Mouse (Mus musculus) limb, embryonic 10.5 days (tissue): ENCODE results near the gene Rxylt1. TPM values are rescaled to one million over a fixed set of nuclear protein-coding genes. Genes with fewer than 3 reads are reported as not detected.

Experiments
- DNase-seq: peaks from one replicate; pipeline ENCODE4 v3.0.0-alpha.2; 2017; ENCODE audit warnings: low spot score
- H3K27ac ChIP-seq: fragments of 300-500 bp; sonication (generic); 2 replicates; pipeline ENCODE4 v1.5.1; 2016; ENCODE audit warnings: mild to moderate bottlenecking
- H3K27me3 ChIP-seq: fragments of 300-500 bp; sonication (generic); 2 replicates; pipeline ENCODE4 v1.6.1; 2016; ENCODE audit warnings: low read depth, mild to moderate bottlenecking; ENCODE audit not compliant: poor library complexity, severe bottlenecking
- H3K36me3 ChIP-seq: fragments of 300-500 bp; sonication (generic); 2 replicates; pipeline ENCODE4 v1.6.1; 2016; ENCODE audit warnings: mild to moderate bottlenecking, moderate library complexity
- H3K4me1 ChIP-seq: fragments of 300-500 bp; sonication (generic); 2 replicates; pipeline ENCODE4 v1.6.1; 2016
- H3K4me3 ChIP-seq: fragments of 300-500 bp; sonication (generic); 2 replicates; pipeline ENCODE4 v1.5.1; 2016; ENCODE audit warnings: mild to moderate bottlenecking, moderate library complexity
- H3K9me3 ChIP-seq: fragments of 300-500 bp; sonication (generic); replicated peaks from 2 replicates; pipeline ENCODE4 v1.6.1; 2016; ENCODE audit warnings: mild to moderate bottlenecking
- WGBS: fragments of 180-500 bp; shearing (Covaris S2); methylation state at CpG from one replicate; pipeline ENCODE4 v1.1.7; 2016; 5-methylcytosine and 5-hydroxymethylcytosine counted together
- polyA plus RNA-seq: library from polyadenylated mRNA; unstranded; fragments of >200 nt; fragmentation: Nextera tagmentation; extraction: Ambion mirVana; gene quantifications from 2 replicates; pipeline ENCODE4 v1.2.1, GENCODE M21; 2016

Gene Rxylt1
- polyA plus RNA-seq, 1 experiment from 2014 or later, result 36.6 TPM

- no peaks in the 10 kb centered on the region for H3K27me3 ChIP-seq
- H3K27ac ChIP-seq, result no peak overlapping the region
- no peak overlapping the region for H3K4me3 ChIP-seq
- no peaks in the 10 kb centered on the region for H3K9me3 ChIP-seq
- 88% methylated on average over 5 of the region's 5 CpGs for WGBS
- no peaks in the 10 kb centered on the region for H3K36me3 ChIP-seq
- peaks cover 16% of the 10 kb centered on the region for H3K4me1 ChIP-seq
- DNase-seq, result no peak
These were observed 66.8 kb downstream of the Rxylt1 start for GRCm38 (mm10) chr10:122030420-122030819.

- WGBS, result 75% methylated on average over 7 of the region's 7 CpGs
- Histone ChIP-seq H3K4me3 (no peak overlapping the region), H3K27me3 (no peaks in the 10 kb centered on the region), H3K9me3 (no peaks in the 10 kb centered on the region), H3K36me3 (no peaks in the 10 kb centered on the region), H3K4me1 (peaks cover 16% of the 10 kb centered on the region), H3K27ac (no peak overlapping the region; the same call in 1 of the 2 replicates)
- no peak for DNase-seq
These were observed 67.4 kb downstream of the Rxylt1 start for GRCm38 (mm10) chr10:122029738-122030137.

Other genes starting within 250 kb of the Rxylt1 start
- 5.4 and 6.6 TPM in 2 replicates for gene Srgap1, start 50.1 kb downstream of the Rxylt1 start, polyA plus RNA-seq